Mouse (Mus musculus): ENCODE measurements around the gene Vapa.

Gene Vapa

DNA sequence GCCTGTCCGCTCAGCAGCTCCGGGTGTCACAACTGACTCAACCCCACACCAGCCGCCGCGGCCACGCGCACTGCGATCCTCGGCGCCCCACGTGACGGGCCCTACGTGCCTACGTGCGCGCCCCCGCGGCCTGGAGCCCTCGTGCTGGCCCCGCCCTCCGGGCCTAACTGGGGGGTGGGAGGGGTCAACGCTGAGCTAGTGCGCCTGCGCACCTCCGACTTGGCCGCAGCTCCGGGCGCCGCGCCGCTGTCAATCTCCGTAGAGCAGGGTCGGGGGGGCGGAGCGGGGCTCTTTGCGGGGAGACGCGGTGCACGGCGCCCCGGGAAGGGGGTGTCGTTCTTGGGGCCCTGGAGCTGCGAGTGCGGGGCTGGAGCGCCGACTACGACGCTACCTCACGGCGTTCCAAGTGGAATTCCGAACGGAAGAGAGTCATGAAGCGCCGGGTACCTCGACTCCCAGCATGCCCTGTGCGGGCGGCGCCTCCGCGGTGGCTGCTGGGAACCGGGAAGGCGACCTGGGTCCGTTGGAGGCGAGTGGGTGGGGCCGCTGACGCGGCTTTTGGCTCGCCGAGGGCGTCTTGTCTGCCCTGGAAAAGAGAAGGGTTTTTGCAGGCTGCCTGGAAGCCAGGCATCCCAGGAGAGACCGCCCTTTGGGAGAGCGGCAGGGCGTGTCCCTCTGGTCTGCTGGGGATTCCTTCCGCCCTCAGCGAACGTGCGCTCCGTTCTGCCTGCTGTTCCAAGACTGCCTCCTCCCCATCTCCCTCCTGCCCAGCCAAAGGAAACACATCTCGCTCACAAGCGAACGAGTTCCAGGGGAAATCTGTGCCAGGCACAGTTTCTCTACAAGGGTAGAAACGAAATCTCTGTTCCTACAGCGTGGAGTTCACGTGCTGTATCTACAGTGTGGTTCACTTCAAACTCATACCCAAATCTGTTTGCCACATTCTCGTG is at the start of gene Vapa:
Gene Vapa, minus strand, starts transcription at position 93 of the 950 bp plus-strand sequence.
- in situ Hi-C loops (cut with MboI; ENCODE audit: low pct_unique_long_range_greater_than_20kb in 1 of 2, low sequenced_read_pairs in 2 of 2, unreplicated experiment in 1 of 2): no loop called here

DNA sequence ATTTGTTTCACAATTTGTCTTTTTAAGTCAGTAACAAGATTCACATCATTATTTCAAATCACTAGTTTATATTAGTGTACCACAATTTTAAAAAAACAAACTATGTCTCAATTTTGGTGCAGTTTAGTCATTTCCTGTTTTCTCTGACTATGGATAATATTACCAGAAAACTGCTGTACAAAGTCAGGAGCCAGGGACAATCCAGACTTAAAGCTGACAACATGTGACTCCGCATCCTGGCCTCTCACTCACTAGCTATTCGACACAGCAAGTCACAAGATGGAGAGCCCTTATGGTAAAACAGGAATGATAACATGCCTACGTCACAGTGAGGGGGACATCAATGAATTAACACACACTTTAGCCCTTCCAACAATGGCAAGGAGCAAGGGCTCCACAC is 49.3 kb upstream of the Vapa start:
- in situ Hi-C loops (cut with MboI; ENCODE audit: low pct_unique_long_range_greater_than_20kb in 1 of 2, low sequenced_read_pairs in 2 of 2, unreplicated experiment in 1 of 2): no loop called here

DNA sequence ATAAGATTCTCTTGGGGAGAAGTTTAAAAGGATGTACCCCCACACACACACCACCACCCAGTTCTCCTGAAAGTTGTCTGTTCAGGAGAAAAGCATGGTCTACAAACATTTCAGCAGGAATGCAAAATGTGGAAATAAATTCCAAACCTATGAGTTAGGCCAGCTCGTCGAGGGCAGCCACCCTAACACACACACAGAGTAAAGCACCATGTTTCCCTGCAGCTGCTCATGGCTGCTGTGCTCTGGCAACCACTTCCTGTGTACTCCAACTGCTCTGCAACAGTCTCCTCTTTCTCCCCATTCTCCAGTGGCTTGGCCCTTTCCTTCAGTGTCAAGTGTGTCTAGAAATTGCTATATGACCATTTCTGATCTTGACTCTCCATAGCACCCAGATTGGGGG is 45.1 kb upstream of the Vapa start:
- in situ Hi-C loops (cut with MboI; ENCODE audit: low pct_unique_long_range_greater_than_20kb in 1 of 2, low sequenced_read_pairs in 2 of 2, unreplicated experiment in 1 of 2): no loop called here

DNA sequence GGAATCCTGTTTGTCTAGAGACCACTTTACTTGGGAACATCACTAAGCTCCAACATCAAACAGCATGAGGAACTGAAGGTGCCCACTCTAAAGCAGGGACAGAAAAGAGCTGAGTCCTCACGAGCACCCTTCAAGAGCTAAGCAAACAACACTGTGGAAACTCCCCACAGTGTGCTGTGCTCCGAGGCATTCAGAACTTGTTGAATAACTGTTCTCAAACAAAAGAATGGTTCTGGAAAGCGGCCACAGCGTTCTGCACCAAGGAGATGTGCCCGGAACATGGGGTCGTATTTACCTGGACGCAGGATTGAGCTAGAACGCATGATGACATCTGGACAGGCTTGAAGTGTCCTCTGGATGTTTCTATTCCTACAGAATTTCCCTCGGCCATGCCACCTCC is 44.6 kb upstream of the Vapa start:
- in situ Hi-C loops (cut with MboI; ENCODE audit: low pct_unique_long_range_greater_than_20kb in 1 of 2, low sequenced_read_pairs in 2 of 2, unreplicated experiment in 1 of 2): no loop called here

DNA sequence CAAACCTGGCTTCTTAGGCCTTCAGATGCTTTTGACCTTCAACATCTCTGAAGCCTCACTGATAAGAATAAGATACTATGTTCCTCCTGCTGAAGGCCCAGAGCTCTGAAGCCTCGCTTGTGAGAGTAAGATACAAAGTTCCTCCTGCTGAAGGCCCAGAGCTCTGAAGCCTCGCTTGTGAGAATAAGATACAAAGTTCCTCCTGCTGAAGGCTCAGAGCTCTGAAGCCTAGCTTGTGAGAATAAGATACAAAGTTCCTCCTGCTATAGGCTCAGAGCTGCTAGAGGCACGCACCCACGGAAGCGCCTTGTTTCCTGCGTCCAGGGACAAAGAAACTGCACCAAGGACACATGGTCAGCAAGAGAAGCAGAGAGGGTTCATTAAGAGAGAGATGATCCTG is 43.4 kb upstream of the Vapa start:
- in situ Hi-C loops (cut with MboI; ENCODE audit: low pct_unique_long_range_greater_than_20kb in 1 of 2, low sequenced_read_pairs in 2 of 2, unreplicated experiment in 1 of 2): no loop called here

DNA sequence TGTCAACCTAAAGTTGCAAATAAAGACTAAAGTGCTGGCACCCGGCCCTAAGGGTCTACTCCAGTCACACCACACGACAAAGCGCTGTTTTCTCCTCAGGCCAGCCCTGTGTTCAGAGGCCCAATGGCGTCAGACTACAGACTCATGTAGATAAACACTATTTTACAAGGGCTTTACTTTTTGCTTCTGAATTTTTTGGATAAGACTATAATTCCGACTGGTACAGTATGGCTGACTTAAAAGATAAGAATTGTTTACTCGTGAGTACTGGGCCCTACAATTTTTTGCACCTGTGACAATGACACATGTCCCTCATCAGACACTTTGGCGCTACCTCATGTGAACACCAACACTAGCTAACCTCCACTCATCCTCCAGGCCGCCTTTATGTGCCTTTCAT is 42.7 kb upstream of the Vapa start:
- in situ Hi-C loops (cut with MboI; ENCODE audit: low pct_unique_long_range_greater_than_20kb in 1 of 2, low sequenced_read_pairs in 2 of 2, unreplicated experiment in 1 of 2): no loop called here

DNA sequence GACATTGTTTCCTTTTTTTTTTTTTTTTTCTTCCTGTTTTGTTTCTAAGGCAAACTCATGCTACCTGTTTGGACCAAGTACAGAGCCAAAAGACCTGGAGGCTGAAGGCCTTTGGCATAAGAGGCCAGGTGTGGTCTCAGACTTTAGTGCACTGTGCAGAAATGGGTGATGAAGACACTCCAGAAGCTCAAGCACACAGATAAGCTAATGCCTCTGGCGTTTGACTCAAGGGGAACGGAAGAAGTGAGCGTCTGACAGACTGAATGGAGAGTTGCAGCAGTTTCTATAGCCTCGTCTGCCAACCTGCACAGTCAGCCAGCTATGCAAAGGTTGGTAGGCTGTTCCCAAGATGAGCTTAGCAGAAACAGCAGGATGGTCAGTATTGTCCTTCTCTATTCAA is 42.3 kb upstream of the Vapa start:
- in situ Hi-C loops (cut with MboI; ENCODE audit: low pct_unique_long_range_greater_than_20kb in 1 of 2, low sequenced_read_pairs in 2 of 2, unreplicated experiment in 1 of 2): no loop called here

DNA sequence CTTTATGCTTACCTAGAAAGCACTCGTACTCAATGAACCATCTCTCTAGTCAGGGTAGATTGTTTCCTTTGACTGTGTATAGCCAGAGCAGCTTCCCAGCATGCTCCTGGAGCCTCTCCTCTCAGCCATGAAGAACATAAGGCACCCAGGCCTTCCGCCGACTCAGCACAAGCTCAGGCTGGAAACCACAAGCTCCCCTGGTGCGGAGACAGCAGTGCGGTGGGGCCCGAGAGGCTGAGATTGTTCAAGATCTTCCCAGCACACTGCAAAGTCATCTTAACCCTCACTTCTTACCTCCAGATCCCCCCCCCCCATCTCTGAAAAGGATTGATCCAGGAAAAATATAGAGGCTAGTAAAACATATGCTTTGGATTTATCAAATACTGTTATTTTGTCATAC is 37.2 kb upstream of the Vapa start:
- in situ Hi-C loops (cut with MboI; ENCODE audit: low pct_unique_long_range_greater_than_20kb in 1 of 2, low sequenced_read_pairs in 2 of 2, unreplicated experiment in 1 of 2): no loop called here

DNA sequence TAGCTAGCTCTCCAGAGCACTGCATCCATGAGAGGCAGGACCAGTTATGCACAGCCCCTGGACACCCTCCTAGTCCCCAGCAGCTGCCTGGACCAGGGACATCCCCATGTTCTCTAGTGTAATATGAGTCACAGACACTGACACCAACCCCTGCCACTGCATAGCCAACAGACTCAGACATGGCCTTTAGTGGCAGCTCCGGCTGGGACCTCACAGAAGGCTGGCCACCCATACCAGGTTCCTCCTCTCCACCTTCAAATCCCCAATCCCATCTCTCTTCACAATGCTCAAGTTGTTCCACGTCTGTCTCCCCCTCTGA is 35.8 kb upstream of the Vapa start:
- in situ Hi-C loops (cut with MboI; ENCODE audit: low pct_unique_long_range_greater_than_20kb in 1 of 2, low sequenced_read_pairs in 2 of 2, unreplicated experiment in 1 of 2): no loop called here

DNA sequence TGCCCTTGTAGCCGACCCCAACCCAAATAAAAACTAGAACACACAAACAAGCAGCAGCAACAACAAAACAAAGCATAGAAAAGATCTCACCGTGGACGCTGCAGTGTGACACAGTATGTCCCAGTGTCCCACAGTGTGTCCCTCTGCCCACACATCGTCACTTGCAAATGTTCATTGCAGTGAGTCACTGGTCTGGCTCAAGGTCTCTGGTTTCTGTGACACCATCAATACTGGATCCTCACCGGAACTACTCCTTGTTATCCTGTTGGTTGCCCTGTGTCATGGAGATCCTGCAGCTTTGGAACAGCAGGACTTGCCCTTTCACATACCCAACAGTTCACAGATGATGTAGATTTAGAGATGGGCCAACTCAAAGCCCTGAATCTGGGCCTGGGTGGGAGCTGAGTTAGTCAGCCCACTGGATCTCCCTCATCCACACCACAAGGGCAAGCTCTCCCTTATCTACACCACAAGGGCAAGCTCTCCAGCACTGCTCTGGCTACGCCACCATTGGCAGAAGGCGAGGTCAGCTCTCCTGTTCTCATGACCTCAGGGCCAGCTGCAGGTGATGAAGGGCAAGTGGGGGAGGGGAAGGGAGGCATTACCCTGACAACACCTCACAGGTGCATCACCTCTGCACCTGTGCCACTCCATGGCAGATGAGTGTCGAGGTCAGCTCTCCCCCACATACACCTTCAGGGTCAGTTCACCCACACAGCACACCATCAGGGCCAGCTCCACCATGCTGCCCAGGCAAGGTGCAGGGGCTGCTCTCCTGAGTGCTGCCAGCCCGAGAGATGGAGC is 35.2 kb upstream of the Vapa start:
- in situ Hi-C loops (cut with MboI; ENCODE audit: low pct_unique_long_range_greater_than_20kb in 1 of 2, low sequenced_read_pairs in 2 of 2, unreplicated experiment in 1 of 2): no loop called here

DNA sequence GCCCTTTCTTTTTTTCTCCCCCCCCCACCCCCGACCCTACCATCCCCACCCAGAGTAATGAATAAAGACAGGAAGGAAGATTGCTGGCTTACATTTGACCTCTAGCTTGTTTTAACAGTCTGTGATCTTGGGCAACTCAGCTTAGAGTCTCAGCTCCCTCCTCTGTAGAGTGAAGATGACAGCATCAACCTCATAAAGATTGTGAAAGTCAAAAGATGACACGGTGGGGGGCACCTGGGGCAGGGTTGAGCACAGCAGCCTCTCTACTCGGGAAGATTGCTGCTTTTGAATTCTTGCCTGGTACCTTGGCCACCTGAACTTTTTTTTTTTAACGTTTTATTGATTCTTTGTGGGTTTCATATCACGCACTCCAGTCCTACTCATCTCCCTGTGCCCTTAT is 34.6 kb upstream of the Vapa start:
- in situ Hi-C loops (cut with MboI; ENCODE audit: low pct_unique_long_range_greater_than_20kb in 1 of 2, low sequenced_read_pairs in 2 of 2, unreplicated experiment in 1 of 2): no loop called here

DNA sequence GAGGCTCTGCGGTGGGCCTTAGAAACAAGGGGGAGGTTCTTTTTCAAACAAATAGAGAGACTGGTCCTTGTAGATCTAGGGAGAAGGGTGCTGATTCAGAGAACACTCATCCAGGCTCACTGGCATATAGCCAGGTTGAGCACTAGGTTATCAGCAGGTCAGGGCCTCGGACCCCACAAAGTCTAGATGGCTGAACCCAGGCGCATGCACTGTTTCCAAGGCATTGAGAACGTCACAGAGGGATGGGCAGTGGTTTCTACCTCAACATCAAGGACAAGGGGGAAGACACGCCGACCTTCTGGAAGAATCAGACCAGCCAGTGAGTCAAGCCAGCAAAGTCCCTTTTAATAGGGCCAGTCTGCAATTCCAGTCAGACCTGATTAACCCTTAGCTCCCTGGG is 33.9 kb upstream of the Vapa start:
- in situ Hi-C loops (cut with MboI; ENCODE audit: low pct_unique_long_range_greater_than_20kb in 1 of 2, low sequenced_read_pairs in 2 of 2, unreplicated experiment in 1 of 2): no loop called here

DNA sequence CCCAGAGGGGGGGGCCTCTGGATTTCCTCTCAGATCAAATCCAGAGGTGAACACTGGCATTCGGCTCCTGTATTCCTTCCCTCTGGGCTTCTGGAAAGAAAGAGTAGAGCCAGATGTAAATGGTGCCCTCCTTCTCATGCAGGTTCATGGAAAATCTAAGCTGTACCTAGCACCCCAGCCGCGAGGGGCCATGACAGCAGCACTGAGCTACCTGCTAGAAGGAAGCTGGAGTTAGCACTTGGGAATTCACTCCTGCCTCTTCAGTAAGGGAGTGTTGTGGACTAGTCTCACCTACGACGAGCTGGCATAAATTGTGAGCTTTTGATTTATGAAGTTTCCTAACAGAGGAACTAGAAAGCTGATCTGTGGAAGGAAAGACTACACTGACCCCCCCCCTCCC is 30.2 kb upstream of the Vapa start:
- in situ Hi-C loops (cut with MboI; ENCODE audit: low pct_unique_long_range_greater_than_20kb in 1 of 2, low sequenced_read_pairs in 2 of 2, unreplicated experiment in 1 of 2): no loop called here

DNA sequence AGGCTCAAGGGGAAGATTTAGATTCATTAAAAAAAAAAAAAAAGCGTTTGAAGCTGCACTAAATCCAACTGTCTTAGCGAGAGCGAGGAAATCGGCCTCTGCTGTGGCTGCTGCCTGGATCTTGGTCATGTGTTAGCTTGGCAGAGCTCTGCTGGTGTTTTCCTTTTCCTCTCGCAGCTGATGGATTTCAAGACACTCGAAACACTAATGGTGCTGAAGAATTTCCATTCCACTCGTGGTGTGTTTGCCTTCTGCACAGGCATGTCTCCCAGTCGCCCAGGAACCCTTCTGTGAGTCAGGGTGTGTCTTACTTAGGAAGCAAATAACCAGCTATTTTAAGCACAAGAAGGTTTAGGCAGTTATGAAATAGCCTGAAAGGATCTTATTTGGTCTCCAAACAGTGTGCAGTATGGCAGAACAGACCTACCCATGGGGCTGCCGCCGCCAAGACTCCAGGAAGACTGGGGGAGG is 29.7 kb upstream of the Vapa start:
- in situ Hi-C loops (cut with MboI; ENCODE audit: low pct_unique_long_range_greater_than_20kb in 1 of 2, low sequenced_read_pairs in 2 of 2, unreplicated experiment in 1 of 2): no loop called here

DNA sequence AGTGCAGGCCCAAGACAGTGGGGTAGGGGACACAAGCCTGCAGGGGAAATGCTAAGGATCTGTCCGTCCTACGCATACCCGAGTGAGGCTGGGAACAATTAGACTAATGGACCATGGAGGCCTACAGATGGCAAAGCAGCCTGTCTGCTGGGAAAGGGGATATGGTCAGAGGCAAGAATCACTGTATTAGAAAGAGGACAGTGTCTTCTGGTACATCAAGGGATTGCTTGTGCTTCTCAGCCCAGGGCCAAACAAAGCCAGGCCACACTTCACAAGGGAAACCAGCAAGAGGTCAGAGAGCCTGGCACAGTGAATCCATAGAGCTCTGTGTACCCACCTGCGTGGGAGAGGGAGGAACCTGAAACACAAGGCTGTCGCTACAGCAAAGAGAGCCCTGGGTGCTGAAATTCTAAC is 29.2 kb upstream of the Vapa start:
- in situ Hi-C loops (cut with MboI; ENCODE audit: low pct_unique_long_range_greater_than_20kb in 1 of 2, low sequenced_read_pairs in 2 of 2, unreplicated experiment in 1 of 2): no loop called here

DNA sequence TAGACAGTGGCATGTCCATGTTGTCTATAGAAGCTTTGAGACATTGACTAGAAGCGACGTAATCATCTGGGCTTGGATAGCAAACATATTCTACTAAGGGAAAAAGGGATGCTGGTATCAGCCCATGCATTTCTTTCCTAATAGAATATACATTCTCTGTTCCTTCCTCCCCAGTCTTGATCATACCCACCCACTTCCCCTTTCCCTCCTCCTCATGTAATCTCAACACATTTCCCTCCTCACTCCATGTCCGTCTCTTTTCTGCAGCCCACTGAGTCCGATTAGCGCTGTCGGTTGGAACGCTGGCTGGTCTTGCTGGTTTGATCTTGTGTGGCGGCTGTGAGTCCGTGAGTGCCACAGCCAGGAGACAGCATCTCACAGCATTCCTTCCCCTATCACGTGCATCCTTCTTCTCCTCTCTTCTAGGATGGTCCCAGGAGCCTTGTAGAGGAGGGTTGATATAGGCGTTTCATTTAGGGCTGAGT is 28.4 kb upstream of the Vapa start, which contains the start of gene Txndc2:
Gene Txndc2, minus strand, starts transcription at position 435 of the 485 bp plus-strand sequence.
- in situ Hi-C loops (cut with MboI; ENCODE audit: low pct_unique_long_range_greater_than_20kb in 1 of 2, low sequenced_read_pairs in 2 of 2, unreplicated experiment in 1 of 2): no loop called here

DNA sequence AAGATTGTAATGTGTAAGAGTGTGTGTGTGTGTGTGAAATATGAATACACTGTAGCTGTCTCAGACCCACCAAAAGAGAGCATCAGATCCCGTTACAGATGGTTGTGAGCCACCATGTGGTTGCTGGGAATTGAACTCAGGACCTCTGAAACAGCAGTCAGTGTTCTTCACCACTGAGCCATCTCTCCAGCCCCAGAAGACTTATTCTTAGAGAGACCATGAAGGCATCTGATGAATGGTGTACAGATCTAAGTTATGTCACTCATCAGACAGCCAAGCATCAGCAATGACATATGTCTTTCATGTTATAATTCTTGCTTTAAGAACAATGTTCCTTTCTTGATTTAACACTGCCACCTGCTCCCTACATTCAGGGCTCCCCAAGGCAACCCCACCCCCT is 25.8 kb upstream of the Vapa start:
- in situ Hi-C loops (cut with MboI; ENCODE audit: low pct_unique_long_range_greater_than_20kb in 1 of 2, low sequenced_read_pairs in 2 of 2, unreplicated experiment in 1 of 2): no loop called here

DNA sequence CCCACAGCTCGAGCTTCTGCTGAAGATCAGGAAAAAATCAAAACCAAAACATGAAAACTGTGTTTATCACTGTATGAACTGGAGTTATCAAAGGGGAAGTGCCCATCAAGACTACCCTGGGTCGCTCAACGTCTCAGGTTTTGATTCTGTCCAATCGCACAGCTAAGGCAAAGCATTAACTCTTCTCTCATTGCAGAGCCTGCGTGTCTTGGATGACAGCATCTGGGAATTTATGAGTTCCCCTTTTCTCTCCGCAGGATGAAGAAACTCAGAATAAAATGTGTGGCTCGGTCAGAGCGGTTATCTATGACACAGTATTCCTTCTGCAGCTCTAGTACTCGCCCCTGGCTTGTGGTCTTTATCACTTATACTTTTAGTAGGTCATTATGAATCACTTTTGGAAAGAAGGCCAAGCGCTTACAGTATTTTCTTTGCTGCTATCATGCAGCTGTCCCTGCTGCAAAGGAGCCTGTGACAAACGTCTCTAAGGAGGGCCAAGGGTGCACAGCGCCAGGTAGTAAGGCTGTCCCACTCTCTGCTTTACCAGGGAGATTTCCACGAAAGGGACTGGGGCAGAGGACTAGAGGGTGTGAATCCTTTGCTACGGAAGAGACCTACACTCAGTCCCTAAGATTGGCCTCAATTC is 22.5 kb upstream of the Vapa start:
- in situ Hi-C loops (cut with MboI; ENCODE audit: low pct_unique_long_range_greater_than_20kb in 1 of 2, low sequenced_read_pairs in 2 of 2, unreplicated experiment in 1 of 2): no loop called here

DNA sequence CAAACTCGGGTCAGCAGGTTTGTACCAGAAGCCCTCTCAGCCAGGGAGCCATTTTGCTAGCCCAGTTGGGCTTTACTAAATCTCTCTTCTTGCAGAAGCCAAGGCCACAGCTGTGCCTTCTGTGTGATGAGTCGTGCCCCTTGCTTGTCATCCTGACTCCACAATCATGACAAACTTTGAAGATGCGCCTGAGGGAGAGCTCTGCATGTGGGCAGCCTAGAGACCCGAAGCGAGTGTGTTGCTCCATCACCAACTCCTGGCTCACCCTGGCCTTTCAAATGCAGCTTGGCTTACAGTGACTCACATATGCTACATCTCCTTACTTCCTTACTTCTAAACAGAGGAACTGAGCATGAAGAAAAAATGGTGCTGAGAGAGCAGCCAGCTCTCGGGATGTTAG is 16.6 kb upstream of the Vapa start:
- in situ Hi-C loops (cut with MboI; ENCODE audit: low pct_unique_long_range_greater_than_20kb in 1 of 2, low sequenced_read_pairs in 2 of 2, unreplicated experiment in 1 of 2): no loop called here
